Mouse (Mus musculus) forebrain, postnatal 0 days (tissue): Measurements from ENCODE around the gene Rbm3. TPM values are rescaled to one million over a fixed set of nuclear protein-coding genes. Genes with fewer than 3 reads are reported as not detected.

Experiments
- ATAC-seq: fragments of 200-750 bp; cut with Nextera tagmentation; 2 replicates; pipeline ENCODE4 v1.8.0; 2017; ENCODE audit warnings: mild to moderate bottlenecking, moderate library complexity
- DNase-seq: peaks from one replicate; pipeline ENCODE4 v3.0.0-alpha.2; 2015
- H3K27ac ChIP-seq: fragments of 300-500 bp; sonication (generic); 2 replicates; pipeline ENCODE4 v1.5.1; 2014; ENCODE audit warnings: low read depth, mild to moderate bottlenecking, antibody characterized with exemption, low read length, moderate library complexity, mixed read lengths
- H3K27me3 ChIP-seq: fragments of 300-500 bp; sonication (generic); 2 replicates; pipeline ENCODE4 v1.6.1; 2014; ENCODE audit warnings: mild to moderate bottlenecking, low read length, mixed read lengths; ENCODE audit not compliant: insufficient read depth
- H3K36me3 ChIP-seq: fragments of 300-500 bp; sonication (generic); 2 replicates; pipeline ENCODE4 v1.6.1; 2014; ENCODE audit warnings: mild to moderate bottlenecking, moderate library complexity; ENCODE audit not compliant: insufficient read depth
- H3K4me1 ChIP-seq: fragments of 300-500 bp; sonication (generic); 2 replicates; pipeline ENCODE4 v1.6.1; 2014; ENCODE audit warnings: antibody characterized with exemption; ENCODE audit not compliant: insufficient read depth
- H3K4me2 ChIP-seq: fragments of 300-500 bp; sonication (generic); 2 replicates; pipeline ENCODE4 v1.6.1; 2014; ENCODE audit warnings: low read depth, mild to moderate bottlenecking, moderate library complexity
- H3K4me3 ChIP-seq: fragments of 300-500 bp; sonication (generic); 2 replicates; pipeline ENCODE4 v1.5.1; 2014; ENCODE audit warnings: low read depth, low read length, mixed read lengths
- H3K9ac ChIP-seq: fragments of 300-500 bp; sonication (generic); 2 replicates; pipeline ENCODE4 v1.6.1; 2014; ENCODE audit warnings: mild to moderate bottlenecking
- H3K9me3 ChIP-seq: fragments of 300-500 bp; sonication (generic); 2 replicates; pipeline ENCODE4 v1.6.1; 2016; ENCODE audit warnings: low read length
- CTCF ChIP-seq: sonication (generic); IDR thresholded peaks from 2 replicates; pipeline ENCODE4 v1.5.1; 2016; ENCODE audit warnings: antibody characterized with exemption, control low read depth, low read depth
- WGBS: fragments of 180-500 bp; shearing (Covaris S2); extraction: QIAGEN DNeasy Blood & Tissue Kit; methylation state at CpG from one replicate; pipeline ENCODE4 v1.1.7; 2014; 5-methylcytosine and 5-hydroxymethylcytosine counted together
- polyA plus RNA-seq: library from polyadenylated mRNA; unstranded; fragments of >200 nt; fragmentation: Nextera tagmentation; extraction: Ambion mirVana; gene quantifications from 2 replicates; pipeline ENCODE4 v1.2.1, GENCODE M21; 2015
- total RNA-seq: library from RNA; depleted of rRNA; stranded (reverse); fragments of >200 nt; gene quantifications from 2 replicates; pipeline ENCODE4 v1.2.3, GENCODE M21; 2014

The Rbm3 gene
- total and polyA plus RNA-seq, 2 experiments from 2014 or later, result 541 to 581 TPM

DNA sequence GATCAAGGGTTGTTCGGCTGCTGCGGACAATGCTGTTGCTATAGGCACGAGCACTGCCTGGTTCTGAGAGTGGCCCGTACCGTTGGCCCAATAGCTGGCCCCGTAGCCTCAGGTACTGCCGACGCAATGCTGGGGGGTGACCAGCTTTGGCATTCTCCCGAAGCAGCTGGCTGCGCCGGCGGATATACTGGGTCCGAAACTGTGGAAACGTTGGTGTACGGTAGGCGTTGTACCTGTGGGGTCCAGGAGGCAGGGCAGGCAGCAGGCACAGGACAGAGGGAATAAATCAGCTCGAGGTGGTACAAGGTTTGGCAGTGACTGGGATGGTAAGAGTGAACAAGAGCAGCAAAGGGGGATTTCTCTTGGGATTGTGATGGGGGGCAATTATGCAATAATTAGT, 14.3 kb downstream of the Rbm3 start:
- Histone ChIP-seq H3K4me2 (peak overlapping the region; percentile 48), H3K27me3 (no peaks in the 10 kb centered on the region), H3K9ac (no peak overlapping the region), H3K4me3 (peak overlapping the region; percentile 53), H3K9me3 (no peaks in the 10 kb centered on the region), H3K36me3 (peaks cover 13% of the 10 kb centered on the region; the same call in 1 of the 2 replicates), H3K4me1 (no peaks in the 10 kb centered on the region), H3K27ac (no peak overlapping the region)
- DNase-seq (no peak), ATAC-seq (no peak)
- TF ChIP-seq CTCF, result no peak
- 92% methylated on average over 17 of the region's 17 CpGs for WGBS

GRCm38 (mm10) chrX:8125235-8125634, 20.4 kb downstream of the Rbm3 start:
- Histone ChIP-seq H3K36me3 (peaks cover 29% of the 10 kb centered on the region), H3K4me1 (no peaks in the 10 kb centered on the region), H3K4me2 (no peak overlapping the region), H3K9ac (no peak overlapping the region), H3K4me3 (no peak overlapping the region), H3K27me3 (no peaks in the 10 kb centered on the region), H3K9me3 (no peaks in the 10 kb centered on the region), H3K27ac (no peak overlapping the region)
- ATAC-seq (no peak), DNase-seq (no peak)
- 76% methylated on average over 7 of the region's 7 CpGs for WGBS
- TF ChIP-seq CTCF, result no peak

DNA sequence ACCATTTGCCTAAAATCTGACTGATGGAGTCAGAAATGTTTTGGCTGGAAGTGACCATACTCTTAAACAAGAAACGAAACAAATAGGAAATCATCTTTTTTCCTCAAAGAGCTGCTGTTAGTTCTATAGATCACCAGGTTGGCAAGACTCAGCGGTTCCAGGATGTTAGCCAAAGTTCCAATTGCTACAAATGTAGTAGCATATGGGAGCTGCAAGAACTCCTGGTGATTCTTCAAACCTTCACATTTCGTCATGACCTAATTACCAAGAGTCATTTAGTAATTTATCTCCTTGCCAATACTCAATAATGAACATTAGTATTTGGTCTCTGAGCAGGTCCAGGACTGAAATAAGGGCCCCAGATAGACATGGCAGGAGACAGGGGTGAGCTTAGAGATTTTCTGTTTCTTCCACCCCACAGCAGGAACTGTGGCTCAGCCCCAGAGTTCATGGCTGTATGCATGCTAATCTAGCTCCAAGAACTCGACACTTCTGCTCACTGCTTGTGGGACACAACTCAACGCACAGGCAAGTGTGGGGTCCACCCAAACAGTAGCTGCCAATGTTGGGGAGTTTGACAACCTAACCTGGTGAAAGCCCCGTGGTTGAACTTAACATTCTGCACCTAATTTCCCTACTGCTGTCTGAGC, 21.7 kb downstream of the Rbm3 start:
- DNase-seq, result no peak
- no peak overlapping the region for H3K27ac ChIP-seq
- no peak for ATAC-seq
- WGBS, result 76% methylated on average over 6 of the region's 6 CpGs
- peaks cover 24% of the 10 kb centered on the region for H3K36me3 ChIP-seq
- H3K4me1 ChIP-seq, result no peaks in the 10 kb centered on the region
- no peaks in the 10 kb centered on the region for H3K9me3 ChIP-seq
- no peak overlapping the region for H3K9ac ChIP-seq
- TF ChIP-seq CTCF, result no peak
- no peaks in the 10 kb centered on the region for H3K27me3 ChIP-seq
- no peak overlapping the region for H3K4me2 ChIP-seq
- H3K4me3 ChIP-seq, result no peak overlapping the region

- no peaks in the 10 kb centered on the region for H3K9me3 ChIP-seq
- DNase-seq (no peak), ATAC-seq (no peak)
- no peak overlapping the region for H3K27ac ChIP-seq
- no peak overlapping the region for H3K4me2 ChIP-seq
- TF ChIP-seq CTCF, result no peak
- H3K9ac ChIP-seq, result no peak overlapping the region
- no peaks in the 10 kb centered on the region for H3K36me3 ChIP-seq
- no peak overlapping the region for H3K4me3 ChIP-seq
- H3K4me1 ChIP-seq, result no peaks in the 10 kb centered on the region
- no peaks in the 10 kb centered on the region for H3K27me3 ChIP-seq
These were observed 28.4 kb downstream of the Rbm3 start for GRCm38 (mm10) chrX:8117264-8117663.

GRCm38 (mm10) chrX:8115275-8115674, 30.4 kb downstream of the Rbm3 start:
- H3K36me3 ChIP-seq, result no peaks in the 10 kb centered on the region
- TF ChIP-seq CTCF, result no peak

DNA sequence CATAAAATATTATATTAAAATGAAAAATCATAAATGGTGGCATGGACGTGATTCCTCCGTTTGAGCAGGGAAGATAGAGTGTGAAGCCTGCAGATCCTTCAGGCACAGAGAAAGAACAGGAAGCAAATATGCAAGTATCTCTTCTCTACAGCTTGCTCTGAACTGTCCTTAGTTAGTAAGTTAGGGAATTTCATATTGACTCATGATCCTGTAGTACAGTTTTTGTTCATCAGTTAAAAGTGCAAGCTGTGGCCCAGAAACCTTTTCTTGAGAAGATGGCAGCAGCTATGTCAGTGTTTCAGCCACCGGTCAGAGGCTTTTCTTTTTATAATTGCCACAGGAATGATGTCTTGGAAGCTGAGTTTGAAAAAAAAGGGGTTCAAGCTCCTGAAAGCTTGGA, 40.7 kb downstream of the Rbm3 start:
- no peak overlapping the region for H3K4me2 ChIP-seq
- no peaks in the 10 kb centered on the region for H3K36me3 ChIP-seq
- no peak overlapping the region for H3K27ac ChIP-seq
- no peaks in the 10 kb centered on the region for H3K27me3 ChIP-seq
- H3K9ac ChIP-seq, result no peak overlapping the region
- H3K4me3 ChIP-seq, result no peak overlapping the region
- H3K9me3 ChIP-seq, result no peaks in the 10 kb centered on the region
- no peak for ATAC-seq
- no peak for DNase-seq
- H3K4me1 ChIP-seq, result no peaks in the 10 kb centered on the region
- TF ChIP-seq CTCF, result no peak
- 88% methylated on average over 3 of the region's 3 CpGs for WGBS

More at GRCm38 (mm10) chrX:8115275-8115674, 30.4 kb downstream of the Rbm3 start:
- no peaks in the 10 kb centered on the region for H3K27me3 ChIP-seq
- no peak for DNase-seq
- no peak overlapping the region for H3K9ac ChIP-seq
- no peak overlapping the region for H3K4me3 ChIP-seq
- no peak for ATAC-seq
- no peak overlapping the region for H3K4me2 ChIP-seq
- H3K9me3 ChIP-seq, result no peaks in the 10 kb centered on the region
- H3K4me1 ChIP-seq, result no peaks in the 10 kb centered on the region
- H3K27ac ChIP-seq, result no peak overlapping the region
- WGBS, result 73% methylated on average over 4 of the region's 4 CpGs

- ATAC-seq (no peak), DNase-seq (no peak)
- Histone ChIP-seq H3K9me3 (no peaks in the 10 kb centered on the region), H3K4me3 (no peak overlapping the region), H3K27ac (no peak overlapping the region), H3K4me2 (no peak overlapping the region), H3K4me1 (no peaks in the 10 kb centered on the region), H3K27me3 (no peaks in the 10 kb centered on the region), H3K9ac (no peak overlapping the region), H3K36me3 (no peaks in the 10 kb centered on the region)
- 60% methylated on average over 7 of the region's 7 CpGs for WGBS
- TF ChIP-seq CTCF, result no peak
These were observed 43.4 kb downstream of the Rbm3 start for GRCm38 (mm10) chrX:8102213-8102668.
